Mouse (Mus musculus) ovary, postnatal 14 days (tissue): ENCODE measurements at regions not wholly inside any gene's neighbourhood (a gene's known extent, or its start where the extent isn't known, plus 50 kb on each side); places are given as distances from the start of the nearest gene placed in this dataset.
A peak's percentile ranks its signal among the peaks of the same experiment; 100 is the strongest.

ENCODE experiments used
- DNase-seq: peaks from one replicate; pipeline ENCODE4 v3.0.0; 2022; ENCODE audit warnings: low spot score

GRCm38 (mm10) chr7:98768460-98768859 is 65.6 kb downstream of the Thap12 start:
- no peak for DNase-seq

- DNase-seq = no peak
These were observed 65.7 kb upstream of the Wnt11 start for GRCm38 (mm10) chr7:98769111-98769734.

GRCm38 (mm10) chr7:98770257-98770890 is 64.5 kb upstream of the Wnt11 start:
- no peak for DNase-seq

GRCm38 (mm10) chr7:98771134-98771775 is 63.7 kb upstream of the Wnt11 start:
- DNase-seq = no peak

GRCm38 (mm10) chr7:98774597-98774996 is 60.3 kb upstream of the Wnt11 start:
- no peak for DNase-seq

- DNase-seq = no peak
These were observed 59.9 kb upstream of the Wnt11 start for GRCm38 (mm10) chr7:98775031-98775430.

GRCm38 (mm10) chr7:98777304-98777849 is 57.5 kb upstream of the Wnt11 start:
- no peak for DNase-seq

GRCm38 (mm10) chr7:98778929-98779328 is 56.0 kb upstream of the Wnt11 start:
- DNase-seq = peak; percentile 54

- no peak for DNase-seq
These were observed 51.4 kb upstream of the Wnt11 start for GRCm38 (mm10) chr7:98783521-98783920.

GRCm38 (mm10) chr7:98783954-98784353 is 51.0 kb upstream of the Wnt11 start:
- DNase-seq = peak; percentile 89

GRCm38 (mm10) chr7:98784369-98784931 is 50.5 kb upstream of the Wnt11 start:
- DNase-seq = no peak
